14 mouse cellular contexts compared by ENCODE assay signal in genomic region chrX:51066539-51067286, GRCm38 (mm10). TPM values are rescaled to one million over a fixed set of nuclear protein-coding genes. Genes with fewer than 3 reads are reported as not detected.
DNase-seq lines count a peak whose midpoint lies in the region; ATAC-seq and TF ChIP-seq lines count a peak whose summit lies in the region.
"Had no signal": no experiment of that assay in that cellular context is flagged by ENCODE, and none has a peak within 500 bp of the region (broad histone marks: within the 10 kb centered on the region; RNA-seq: fewer than 3 reads in every experiment).

No protein-coding gene starts in this region.

- 70% methylated on average over 11 of the region's 11 CpGs for WGBS in lung, embryonic 14.5 days

- H3K4me2 ChIP-seq in lung, embryonic 14.5 days, result no peak overlapping the region
- H3K4me2 ChIP-seq: embryonic facial prominence, embryonic 13.5 days; forebrain, embryonic 12.5 days; heart, embryonic 13.5 days; hindbrain, embryonic 13.5 days had no signal

- no peak for TF ChIP-seq CTCF in lung, embryonic 14.5 days (IDR thresholded peaks at IDR 0.05; ENCODE audit: low read depth)

- H3K4me3 ChIP-seq in lung, embryonic 14.5 days (ENCODE audit: low read depth, low read length), result no peak overlapping the region
- H3K4me3 ChIP-seq: embryonic facial prominence, embryonic 13.5 days; forebrain, embryonic 12.5 days; gastrocnemius, adult 2 months; heart, embryonic 13.5 days; hindbrain, embryonic 13.5 days had no signal

- peak; percentile 60; the same call in 1 of the 2 replicates for ATAC-seq in lung, embryonic 14.5 days (ENCODE audit: insufficient read depth)
- ATAC-seq in megakaryocyte-erythroid progenitor cell, adult 5-6 weeks (replicated peaks; ENCODE audit: low FRiP score, low TSS enrichment, poor library complexity, severe bottlenecking), result no peak
- ATAC-seq: hindbrain, postnatal 0 days had no signal

- no peaks in the 10 kb centered on the region for H3K27me3 ChIP-seq in lung, embryonic 14.5 days (ENCODE audit: insufficient read depth, low read length)
- H3K27me3 ChIP-seq: embryonic facial prominence, embryonic 13.5 days; heart, embryonic 13.5 days; hindbrain, embryonic 13.5 days had no signal

- H3K9ac ChIP-seq in lung, embryonic 14.5 days, result no peak overlapping the region
- H3K9ac ChIP-seq: embryonic facial prominence, embryonic 13.5 days; forebrain, embryonic 12.5 days; heart, embryonic 13.5 days; hindbrain, embryonic 13.5 days had no signal

- no peaks in the 10 kb centered on the region for H3K4me1 ChIP-seq in lung, embryonic 14.5 days (ENCODE audit: insufficient read depth)
- H3K4me1 ChIP-seq: embryonic facial prominence, embryonic 13.5 days; forebrain, embryonic 12.5 days; heart, embryonic 13.5 days; hindbrain, embryonic 13.5 days had no signal

- no peaks in the 10 kb centered on the region for H3K9me3 ChIP-seq in lung, embryonic 14.5 days (ENCODE audit: low read depth, low read length)
- H3K9me3 ChIP-seq: embryonic facial prominence, embryonic 13.5 days; forebrain, embryonic 12.5 days; heart, embryonic 13.5 days; hindbrain, embryonic 13.5 days had no signal

- no peaks in the 10 kb centered on the region for H3K36me3 ChIP-seq in lung, embryonic 14.5 days (ENCODE audit: insufficient read depth)
- H3K36me3 ChIP-seq: embryonic facial prominence, embryonic 13.5 days; forebrain, embryonic 12.5 days; heart, embryonic 13.5 days; hindbrain, embryonic 13.5 days had no signal

- DNase-seq in lung, adult 18-20 months, result peak; percentile 39 to 67
- DNase-seq in lung, embryonic 14.5 days, result peak; percentile 24
- DNase-seq in lung, postnatal 10 days, result peak; percentile 38
- peak; percentile 20 to 41 for DNase-seq in lung, postnatal 4 days
- no peak for DNase-seq in spleen, adult 18-20 months
- DNase-seq in cerebellum, adult 9-10 months, result no peak
- DNase-seq: gastrocnemius, postnatal 25 days had no signal

- no peak overlapping the region for H3K27ac ChIP-seq in lung, embryonic 14.5 days (ENCODE audit: low read depth)
- H3K27ac ChIP-seq: embryonic facial prominence, embryonic 13.5 days; forebrain, embryonic 12.5 days; gastrocnemius, adult 2 months; heart, embryonic 13.5 days; hindbrain, embryonic 13.5 days; hindbrain, postnatal 0 days had no signal

RNA-seq across cellular contexts. Expression of gene Rap2c, which starts 48.9 kb away (rescaled TPM):
- 24.3 and 26.7 TPM in 2 replicates for polyA plus RNA-seq in lung, embryonic 14.5 days (2014; fragmentation: Nextera tagmentation; extraction: Ambion mirVana)
- 16.3 and 23.6 TPM in 2 replicates for total RNA-seq in megakaryocyte-erythroid progenitor cell, adult 5-6 weeks (2014; fragmentation: Nextera tagmentation)
- total RNA-seq in megakaryocyte-erythroid progenitor cell, adult 5-6 weeks (2017), result 17.2 and 21.6 TPM in 2 replicates

Comparison
In these comparisons a context has a peak if more than half of its experiments do, and no peak if none do; other contexts are left out.
1. DNase-seq: peak in lung, adult 18-20 months (2 of 2), lung, embryonic 14.5 days (single experiment), lung, postnatal 10 days (single experiment) and lung, postnatal 4 days (2 of 2); none in spleen, adult 18-20 months (0 of 2) and cerebellum, adult 9-10 months (single experiment).